Mouse (Mus musculus): Measurements from ENCODE around the gene Tmem39a.

Gene Tmem39a

GRCm38 (mm10) chr16:38585186-38585585, 26.7 kb downstream of the Tmem39a start:
- in situ Hi-C loops (cut with MboI; ENCODE audit: unreplicated experiment in 2 of 2), result no loop called here

GRCm38 (mm10) chr16:38587163-38587562, 28.7 kb downstream of the Tmem39a start:
- in situ Hi-C loops (cut with MboI; ENCODE audit: unreplicated experiment in 2 of 2), result no loop called here

- in situ Hi-C loops (cut with MboI; ENCODE audit: unreplicated experiment in 2 of 2), result no loop called here
Observed at GRCm38 (mm10) chr16:38587572-38587971, 29.1 kb downstream of the Tmem39a start.

- in situ Hi-C loops (cut with MboI; ENCODE audit: unreplicated experiment in 2 of 2), result no loop called here
Observed at GRCm38 (mm10) chr16:38591506-38591905, 33.0 kb downstream of the Tmem39a start.

GRCm38 (mm10) chr16:38592026-38592678, 33.7 kb downstream of the Tmem39a start:
- in situ Hi-C loops (cut with MboI; ENCODE audit: unreplicated experiment in 2 of 2), result no loop called here

GRCm38 (mm10) chr16:38592946-38593345, 34.4 kb downstream of the Tmem39a start:
- in situ Hi-C loops (cut with MboI; ENCODE audit: unreplicated experiment in 2 of 2), result no loop called here

GRCm38 (mm10) chr16:38594435-38594834, 35.9 kb downstream of the Tmem39a start:
- in situ Hi-C loops (cut with MboI; ENCODE audit: unreplicated experiment in 2 of 2), result no loop called here

GRCm38 (mm10) chr16:38596099-38596498, 37.6 kb downstream of the Tmem39a start:
- in situ Hi-C loops (cut with MboI; ENCODE audit: unreplicated experiment in 2 of 2), result no loop called here

- in situ Hi-C loops (cut with MboI; ENCODE audit: unreplicated experiment in 2 of 2), result no loop called here
Observed at GRCm38 (mm10) chr16:38596651-38597050, 38.2 kb downstream of the Tmem39a start.

GRCm38 (mm10) chr16:38598986-38599680, 40.6 kb downstream of the Tmem39a start:
- in situ Hi-C loops (cut with MboI; ENCODE audit: unreplicated experiment in 2 of 2), result no loop called here

GRCm38 (mm10) chr16:38602989-38603804, 44.7 kb downstream of the Tmem39a start:
- in situ Hi-C loops (cut with MboI; ENCODE audit: unreplicated experiment in 2 of 2), result no loop called here

- in situ Hi-C loops (cut with MboI; ENCODE audit: unreplicated experiment in 2 of 2), result no loop called here
Observed at GRCm38 (mm10) chr16:38606509-38606908, 48.0 kb downstream of the Tmem39a start.

- in situ Hi-C loops (cut with MboI; ENCODE audit: unreplicated experiment in 2 of 2), result no loop called here
Observed at GRCm38 (mm10) chr16:38608687-38609086, 50.2 kb downstream of the Tmem39a start.

- in situ Hi-C loops (cut with MboI; ENCODE audit: unreplicated experiment in 2 of 2), result no loop called here
Observed at GRCm38 (mm10) chr16:38609092-38609491, 50.6 kb downstream of the Tmem39a start.

- in situ Hi-C loops (cut with MboI; ENCODE audit: unreplicated experiment in 2 of 2), result no loop called here
Observed at GRCm38 (mm10) chr16:38612646-38613045, 54.1 kb downstream of the Tmem39a start.

GRCm38 (mm10) chr16:38613646-38614045, 55.1 kb downstream of the Tmem39a start:
- in situ Hi-C loops (cut with MboI; ENCODE audit: unreplicated experiment in 2 of 2), result no loop called here

GRCm38 (mm10) chr16:38617977-38618376, 59.5 kb downstream of the Tmem39a start:
- in situ Hi-C loops (cut with MboI; ENCODE audit: unreplicated experiment in 2 of 2), result loop anchor here in 1 of 2 experiments (5.0 kb wide), 1 partner anchor 81 kb away; no protein-coding TSS in a partner anchor

- in situ Hi-C loops (cut with MboI; ENCODE audit: unreplicated experiment in 2 of 2), result loop anchor here in 1 of 2 experiments (5.0 kb wide), 1 partner anchor 82 kb away; no protein-coding TSS in a partner anchor
Observed at GRCm38 (mm10) chr16:38619054-38619453, 60.6 kb downstream of the Tmem39a start.

- in situ Hi-C loops (cut with MboI; ENCODE audit: unreplicated experiment in 2 of 2), result loop anchor here in 1 of 2 experiments (10.0 kb wide), 1 partner anchor 104 kb away; no protein-coding TSS in a partner anchor
Observed at GRCm38 (mm10) chr16:38620696-38621450, 62.4 kb downstream of the Tmem39a start.

GRCm38 (mm10) chr16:38622283-38622682, 63.8 kb downstream of the Tmem39a start:
- in situ Hi-C loops (cut with MboI; ENCODE audit: unreplicated experiment in 2 of 2), result loop anchor here in 1 of 2 experiments (10.0 kb wide), 1 partner anchor 103 kb away; no protein-coding TSS in a partner anchor
